23 mouse cellular contexts compared by ENCODE assay signal in the genomic region with DNA sequence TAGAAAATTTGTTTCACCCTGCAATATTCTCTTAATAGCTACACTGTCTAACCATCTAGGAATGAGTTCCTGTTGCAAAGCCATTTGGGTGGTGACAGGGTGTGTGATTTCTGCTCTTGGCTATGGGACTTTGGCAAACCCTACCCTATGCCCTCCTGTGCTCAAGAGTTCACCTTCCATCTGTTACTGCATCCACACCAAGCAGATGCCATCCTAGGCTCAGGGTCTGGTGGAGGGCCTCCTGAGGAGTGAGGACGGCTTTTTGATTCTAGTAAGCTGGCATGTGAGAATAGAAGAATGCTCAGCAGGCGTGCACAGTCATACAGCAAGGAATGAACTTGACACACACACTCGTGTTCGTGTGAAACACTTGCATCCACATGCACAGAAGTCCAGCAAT.
DNase-seq lines count a peak whose midpoint lies in the region; ATAC-seq and TF ChIP-seq lines count a peak whose summit lies in the region.
"Had no signal": no experiment of that assay in that cellular context is flagged by ENCODE, and none has a peak within 500 bp of the region (broad histone marks: within the 10 kb centered on the region; RNA-seq: fewer than 3 reads in every experiment).

No protein-coding gene starts in this region.

- no peaks in the 10 kb centered on the region for H3K4me1 ChIP-seq in forebrain, postnatal 0 days (ENCODE audit: insufficient read depth)
- H3K4me1 ChIP-seq in forebrain, embryonic 13.5 days = no peaks in the 10 kb centered on the region
- H3K4me1 ChIP-seq: hindbrain, embryonic 10.5 days; lung, embryonic 15.5 days; midbrain, embryonic 13.5 days; neural tube, embryonic 13.5 days; stomach, embryonic 15.5 days had no signal

- 76% methylated on average over 4 of the region's 4 CpGs for WGBS in forebrain, postnatal 0 days
- WGBS in forebrain, embryonic 13.5 days = 68% methylated on average over 4 of the region's 4 CpGs

- peaks cover 63% of the 10 kb centered on the region for H3K36me3 ChIP-seq in forebrain, postnatal 0 days (ENCODE audit: insufficient read depth)
- peaks cover 84% of the 10 kb centered on the region for H3K36me3 ChIP-seq in forebrain, embryonic 13.5 days (ENCODE audit: poor library complexity, severe bottlenecking)
- H3K36me3 ChIP-seq: G1E had no signal

- no peak overlapping the region for H3K9ac ChIP-seq in forebrain, postnatal 0 days
- H3K9ac ChIP-seq in forebrain, embryonic 13.5 days = no peak overlapping the region
- H3K9ac ChIP-seq: liver, embryonic 14.5 days; lung, embryonic 15.5 days; midbrain, embryonic 13.5 days; neural tube, embryonic 13.5 days; stomach, embryonic 15.5 days had no signal

- H3K4me3 ChIP-seq in forebrain, postnatal 0 days (ENCODE audit: low read depth, low read length) = no peak overlapping the region
- no peak overlapping the region for H3K4me3 ChIP-seq in forebrain, embryonic 13.5 days
- H3K4me3 ChIP-seq in left cerebral cortex, adult 2 months = no peak overlapping the region
- H3K4me3 ChIP-seq: hindbrain, embryonic 10.5 days; lung, embryonic 15.5 days; midbrain, embryonic 13.5 days; neural tube, embryonic 13.5 days; stomach, embryonic 15.5 days had no signal

- no peak overlapping the region for H3K4me2 ChIP-seq in forebrain, postnatal 0 days (ENCODE audit: low read depth)
- no peak overlapping the region for H3K4me2 ChIP-seq in forebrain, embryonic 13.5 days
- H3K4me2 ChIP-seq: lung, embryonic 15.5 days; midbrain, embryonic 13.5 days; neural tube, embryonic 13.5 days; stomach, embryonic 15.5 days had no signal

- DNase-seq in forebrain, postnatal 0 days = no peak
- no peak for DNase-seq in left cerebral cortex, adult 2 months (ENCODE audit: extremely low spot score in 1 of 2, low spot score in 2 of 2)
- DNase-seq in left cerebral cortex, postnatal 36 days (ENCODE audit: low spot score in 2 of 2) = no peak
- DNase-seq in cerebellum, adult 8-10 months = peak; percentile 56
- DNase-seq in skeletal muscle tissue, adult 2 months (ENCODE audit: low read depth, low spot score) = peak; percentile 40
- DNase-seq in retina, postnatal 1 day = no peak
- no peak for DNase-seq in right cerebral cortex, postnatal 10 days (ENCODE audit: low spot score in 2 of 2)
- DNase-seq: adrenal gland, postnatal 36 days; embryo, embryonic 11 days; gastrocnemius, postnatal 10 days; kidney, adult 8-10 months; kidney, postnatal 14 days; right cerebral cortex, postnatal 14 days; thymus, adult 18-20 months; thymus, postnatal 4 days had no signal

- no peak overlapping the region for H3K27ac ChIP-seq in forebrain, postnatal 0 days (ENCODE audit: low read depth, low read length)
- no peak overlapping the region for H3K27ac ChIP-seq in forebrain, embryonic 13.5 days
- H3K27ac ChIP-seq in left cerebral cortex, adult 2 months = peak overlapping the region; percentile 45; the same call in 1 of the 2 replicates
- H3K27ac ChIP-seq: hindbrain, embryonic 10.5 days; liver, embryonic 14.5 days; lung, embryonic 15.5 days; midbrain, embryonic 13.5 days; neural tube, embryonic 13.5 days; stomach, embryonic 15.5 days had no signal

- peak; percentile 48 for ATAC-seq in forebrain, postnatal 0 days
- no peak for ATAC-seq in forebrain, embryonic 13.5 days

- no peaks in the 10 kb centered on the region for H3K9me3 ChIP-seq in forebrain, postnatal 0 days (ENCODE audit: low read length)
- H3K9me3 ChIP-seq in forebrain, embryonic 13.5 days (replicated peaks) = no peaks in the 10 kb centered on the region
- H3K9me3 ChIP-seq: G1E; hindbrain, embryonic 10.5 days; lung, embryonic 15.5 days; midbrain, embryonic 13.5 days; neural tube, embryonic 13.5 days; stomach, embryonic 15.5 days had no signal

- H3K27me3 ChIP-seq in forebrain, postnatal 0 days (ENCODE audit: insufficient read depth, low read length) = no peaks in the 10 kb centered on the region
- H3K27me3 ChIP-seq in forebrain, embryonic 13.5 days = no peaks in the 10 kb centered on the region
- H3K27me3 ChIP-seq: lung, embryonic 15.5 days; midbrain, embryonic 13.5 days; neural tube, embryonic 13.5 days; stomach, embryonic 15.5 days had no signal

- intact Hi-C loops in left cerebral cortex, adult 2 months (cut with DNase I) = no loop called here
- intact Hi-C loops in left cerebral cortex, postnatal 36 days (cut with DNase I) = no loop called here

- no peak for TF ChIP-seq CTCF in forebrain, postnatal 0 days (IDR thresholded peaks at IDR 0.05; ENCODE audit: low read depth)
- no peak for TF ChIP-seq CTCF in left cerebral cortex, adult 2 months (IDR thresholded peaks at IDR 0.05)

Comparison
In these comparisons a context has a peak if more than half of its experiments do, and no peak if none do; other contexts are left out.
1. DNase-seq: peak in cerebellum, adult 8-10 months (single experiment) and skeletal muscle tissue, adult 2 months (single experiment); none in forebrain, postnatal 0 days (single experiment), left cerebral cortex, adult 2 months (0 of 2), left cerebral cortex, postnatal 36 days (0 of 2), retina, postnatal 1 day (single experiment) and right cerebral cortex, postnatal 10 days (0 of 2).